Mouse (Mus musculus) left cerebral cortex, adult 8-10 months (tissue): ENCODE measurements around the gene Ddx52. TPM values are rescaled to one million over a fixed set of nuclear protein-coding genes. Genes with fewer than 3 reads are reported as not detected.
A peak's percentile ranks its signal among the peaks of the same experiment; 100 is the strongest.

Experiments used
- DNase-seq, 2 experiments: peaks; one replicate each; pipeline ENCODE4 v3.0.0; 2022; ENCODE audit warnings: low spot score in 2 of 2
- total RNA-seq, 4 experiments: library from RNA; stranded (reverse); gene quantifications; 2 replicates each; pipeline ENCODE4 v1.2.4; 2022

The Ddx52 gene
- total RNA-seq, 4 experiments from 2014 or later = 13.7 to 19.2 (median 15.6) TPM

DNA sequence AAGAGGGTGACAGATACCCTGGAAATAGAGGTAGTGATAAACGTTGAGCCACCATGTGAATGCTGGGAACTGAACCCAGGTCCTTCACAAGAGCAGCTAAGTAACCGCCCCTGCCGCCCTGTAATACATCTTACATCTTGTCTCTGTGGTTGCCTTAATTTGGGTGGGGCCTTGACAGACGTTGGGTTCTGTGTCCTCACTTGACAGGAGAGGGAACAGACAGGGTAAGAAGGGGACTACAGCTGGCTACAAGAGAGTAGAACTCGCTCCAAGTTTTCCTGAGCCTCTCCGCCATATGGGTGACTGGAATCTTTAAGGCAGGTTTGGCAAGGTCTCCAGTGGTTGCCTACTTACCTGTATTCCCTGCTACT is 26.3 kb downstream of the Ddx52 start:
- no peak for DNase-seq

DNA sequence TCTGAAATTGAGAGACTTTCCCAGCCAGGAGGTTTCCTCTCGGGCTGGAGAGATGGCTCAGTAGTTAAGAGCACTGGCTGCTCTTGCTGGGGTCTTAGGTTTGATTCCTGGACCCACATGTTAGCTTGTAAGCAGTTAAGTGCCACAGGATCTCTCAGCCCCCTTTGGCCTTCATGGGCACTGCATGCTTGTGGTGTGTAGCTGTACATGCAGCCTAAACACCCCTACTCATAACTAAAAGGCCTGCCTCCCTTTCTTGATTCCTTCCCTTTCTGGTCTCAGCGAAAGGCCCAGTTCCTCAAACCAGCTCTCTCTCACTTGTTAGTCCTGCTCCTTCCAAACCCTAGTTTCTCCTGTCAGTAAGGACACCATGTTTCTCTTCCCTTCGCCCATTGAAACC is 27.2 kb downstream of the Ddx52 start:
- DNase-seq = no peak

DNA sequence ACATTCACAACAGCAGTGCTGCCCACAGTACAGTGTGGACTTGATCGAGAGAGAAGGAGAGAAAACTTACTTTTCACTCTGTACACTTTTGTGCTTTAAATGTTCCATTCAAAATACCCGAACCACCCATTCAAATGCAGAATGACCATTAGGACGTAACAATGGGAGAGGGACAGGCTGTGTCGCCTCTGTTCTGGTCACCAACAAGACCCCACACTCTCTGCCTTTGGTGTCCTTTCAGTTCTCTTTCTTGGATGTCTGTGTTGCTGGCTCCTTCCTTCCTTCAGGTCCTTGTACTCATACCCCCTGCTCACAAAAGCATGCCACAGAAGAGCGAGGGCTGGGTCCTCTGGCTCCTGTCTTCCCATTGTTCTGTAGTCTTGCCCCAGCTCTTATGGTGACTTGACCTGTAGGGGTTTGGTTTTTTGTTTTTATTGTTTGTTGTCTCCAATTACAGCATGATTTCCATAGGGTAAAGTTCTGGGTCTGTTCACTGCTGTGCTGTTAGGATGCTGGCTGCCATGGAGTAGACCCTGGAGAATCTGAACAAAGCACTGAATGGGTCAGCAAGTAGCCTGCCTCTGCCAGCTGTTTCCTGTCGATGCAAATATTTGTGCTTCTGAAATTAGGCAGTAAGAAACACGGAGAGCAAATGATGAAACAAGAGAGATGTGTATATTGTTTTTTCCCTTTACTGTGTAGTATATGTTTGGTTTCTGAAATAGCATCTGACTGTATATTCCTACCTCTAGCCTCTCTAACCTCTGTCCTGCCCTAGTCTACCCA is 32.9 kb downstream of the Ddx52 start:
- DNase-seq = no peak

DNA sequence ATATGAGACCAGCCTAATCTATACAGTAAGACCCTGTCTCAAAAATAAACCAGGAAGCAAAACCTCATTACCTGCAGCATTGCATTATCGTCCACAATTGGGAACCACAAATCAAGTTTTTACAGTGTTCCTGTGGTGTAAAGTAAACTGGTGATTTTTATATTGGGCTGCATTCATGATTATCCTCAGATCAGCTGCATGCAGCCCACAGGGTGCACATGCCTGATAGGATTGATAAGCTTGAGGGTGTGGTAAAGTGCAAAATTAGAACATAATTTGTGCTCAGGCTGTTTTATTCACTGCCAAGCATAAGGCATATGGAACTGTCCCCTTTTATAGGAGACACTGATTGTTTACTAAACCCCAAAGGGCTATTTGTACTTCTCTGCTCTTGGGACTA is 33.6 kb downstream of the Ddx52 start:
- DNase-seq = no peak

DNA sequence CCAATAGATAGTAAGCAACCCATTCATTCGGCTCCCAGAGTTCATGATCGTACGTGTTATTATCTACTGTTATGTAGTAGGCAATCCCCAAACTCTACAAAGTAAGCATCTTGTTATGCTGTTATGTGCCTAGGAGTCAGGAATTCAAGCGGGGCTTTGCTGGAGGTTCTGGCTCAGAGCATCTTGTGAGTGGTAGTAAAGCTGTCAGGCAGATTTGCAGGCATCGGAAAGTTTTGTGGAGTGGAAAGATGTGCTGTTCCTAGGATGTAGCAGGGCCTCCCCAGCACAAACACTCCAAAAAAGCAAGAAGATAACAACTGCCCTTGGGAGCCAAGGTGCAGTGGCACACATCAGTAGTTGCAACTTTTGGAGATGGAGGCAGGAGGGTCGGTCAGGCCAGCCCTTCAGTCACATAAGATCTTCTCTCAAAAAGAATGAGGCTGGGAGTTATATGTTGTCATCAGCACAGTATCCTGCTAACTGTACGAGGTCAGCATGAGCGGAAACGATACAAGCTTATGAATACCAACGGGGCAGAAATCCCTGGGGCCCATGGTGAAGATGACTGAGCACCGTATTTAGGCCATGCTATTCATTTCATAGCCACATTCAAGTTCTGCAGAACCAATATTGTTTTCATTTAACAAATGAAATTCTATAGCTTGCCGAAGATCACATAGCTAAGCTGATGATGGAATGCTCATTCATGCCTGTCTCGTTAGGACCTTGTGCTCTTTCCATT is 34.5 kb downstream of the Ddx52 start:
- DNase-seq = no peak

DNA sequence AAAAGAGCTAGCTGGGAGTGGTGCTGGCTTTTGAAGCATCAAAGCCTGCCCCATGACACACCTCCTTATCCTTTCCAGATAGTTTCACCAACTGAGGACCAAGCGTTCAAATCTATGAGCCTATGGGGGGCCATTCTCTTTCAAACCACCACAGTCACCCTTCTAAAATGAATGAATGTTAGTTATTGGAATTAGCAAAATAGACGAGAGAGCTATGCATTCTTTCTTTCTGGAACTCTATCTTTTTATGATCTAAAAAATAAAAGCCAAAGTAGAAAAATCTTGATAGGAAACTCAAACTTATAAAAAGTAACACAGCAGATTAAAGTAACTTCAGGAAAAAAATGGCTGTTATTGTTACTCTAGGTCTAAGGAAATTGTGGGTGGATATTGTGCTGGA is 35.9 kb downstream of the Ddx52 start:
- no peak for DNase-seq

DNA sequence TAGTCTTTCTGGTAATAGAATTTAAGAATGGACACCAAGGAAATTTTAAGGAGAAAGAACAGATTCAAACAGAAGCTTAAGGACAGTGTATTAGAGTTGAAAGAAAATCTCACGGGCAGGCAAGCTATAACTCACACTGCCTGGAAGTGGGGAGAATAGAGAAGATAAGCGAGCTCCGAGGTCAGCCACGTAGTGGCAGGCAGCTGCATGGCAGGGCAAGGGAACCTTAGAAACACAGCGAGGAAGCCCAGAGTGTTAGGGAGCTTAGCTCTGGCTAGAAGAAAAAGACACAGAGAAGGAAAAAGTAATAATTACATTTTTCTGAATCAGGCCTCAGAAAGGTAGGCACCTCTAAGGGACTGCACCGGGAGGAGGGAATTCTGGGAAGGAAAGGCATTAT is 38.1 kb downstream of the Ddx52 start:
- DNase-seq = no peak

DNA sequence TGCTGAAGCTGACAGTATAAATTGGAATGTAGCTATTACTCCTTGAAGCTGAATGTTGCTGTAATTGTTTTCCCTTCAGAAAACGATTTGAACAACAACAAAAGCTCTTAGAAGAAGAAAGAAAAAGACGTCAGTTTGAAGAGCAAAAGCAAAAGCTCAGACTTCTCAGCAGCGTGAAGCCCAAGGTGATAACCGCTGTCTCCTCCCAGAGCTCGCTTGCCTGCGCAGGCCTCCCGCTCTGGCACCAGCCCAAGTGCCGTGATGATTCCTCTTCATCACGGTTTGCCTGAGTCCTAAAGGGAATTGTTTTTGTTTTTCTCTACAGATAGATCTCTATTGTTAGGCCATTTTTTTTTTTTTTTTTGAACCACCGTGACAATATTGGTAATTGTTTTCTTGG is 39.5 kb downstream of the Ddx52 start:
- no peak for DNase-seq

DNA sequence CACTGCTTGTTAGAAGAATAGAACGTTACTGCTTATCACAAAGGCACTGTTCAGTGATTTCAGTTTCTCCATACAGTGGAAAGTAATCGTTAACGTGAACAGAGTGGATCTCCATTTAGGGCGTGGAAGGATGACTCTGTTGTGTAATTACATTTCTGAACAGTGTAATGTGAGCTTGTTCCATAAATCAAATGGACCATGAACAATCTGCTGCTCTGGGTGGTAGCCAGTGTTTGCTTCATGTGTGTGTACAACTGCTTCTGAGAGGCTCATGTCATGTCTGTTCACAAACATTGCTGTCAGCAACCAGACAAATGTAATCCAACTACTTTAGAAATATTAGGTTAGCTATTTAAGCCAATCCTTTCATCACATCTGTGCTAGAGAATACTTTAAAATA is 49.8 kb downstream of the Ddx52 start:
- no peak for DNase-seq

DNA sequence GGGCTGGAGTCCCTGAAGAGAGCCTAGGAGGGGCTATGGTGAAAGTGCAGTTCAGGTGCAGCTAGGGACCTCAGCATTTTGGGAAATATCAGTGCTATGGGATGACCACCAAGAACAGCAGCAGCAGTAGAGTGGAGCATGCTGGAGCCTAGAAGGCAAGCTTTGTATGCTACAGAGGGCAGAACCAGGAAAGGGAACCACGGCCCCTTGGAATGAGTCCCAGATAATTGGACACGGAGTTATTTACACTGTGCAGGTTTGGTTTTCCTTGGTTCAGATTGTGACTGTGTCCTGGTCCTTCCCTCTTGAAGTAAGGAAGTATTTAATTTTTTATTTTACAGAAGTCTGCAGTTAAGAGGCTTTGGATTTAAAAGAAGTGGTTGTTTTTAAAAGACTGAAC is 51.6 kb downstream of the Ddx52 start:
- no peak for DNase-seq

DNA sequence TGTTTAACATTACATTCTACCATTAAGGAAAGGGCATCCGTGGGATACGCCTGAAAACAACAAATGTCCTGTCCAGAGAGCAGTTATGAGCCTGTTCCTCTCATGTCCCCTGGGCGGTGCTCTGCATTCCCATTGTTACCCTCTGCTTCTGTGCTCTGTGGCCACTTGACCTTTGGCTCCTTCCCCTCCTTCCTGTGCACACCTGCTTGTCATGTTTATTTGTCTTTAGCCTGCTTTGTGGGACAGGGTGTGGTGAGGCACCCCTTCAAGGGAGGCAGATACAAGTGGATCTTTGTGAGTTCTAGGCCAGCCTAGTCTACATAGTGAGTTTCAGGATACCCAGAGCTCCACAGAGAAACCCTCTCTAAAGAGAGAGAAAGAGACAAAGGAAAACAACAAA is 52.6 kb downstream of the Ddx52 start:
- no peak for DNase-seq

DNA sequence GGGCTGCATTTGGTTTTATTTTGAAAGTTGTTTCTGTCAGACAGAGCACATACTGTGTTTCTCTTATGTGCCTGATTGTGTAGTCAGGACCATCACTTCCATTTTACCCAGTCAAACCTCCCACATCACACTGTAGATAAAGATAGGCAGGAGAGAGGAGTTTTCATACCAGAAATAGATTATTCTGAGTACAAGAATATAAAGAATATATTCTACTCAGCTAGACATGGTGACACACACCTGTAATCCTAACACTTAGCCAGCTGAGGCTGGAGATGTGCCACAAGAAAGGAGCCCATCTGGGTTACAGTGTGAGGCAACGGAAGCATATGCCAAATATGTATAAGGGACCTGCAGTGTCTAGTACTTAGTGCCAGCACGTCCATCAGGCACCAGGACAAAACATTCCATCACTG is 53.7 kb downstream of the Ddx52 start:
- peak in 1 of 2 experiments; percentile 75 for DNase-seq

DNA sequence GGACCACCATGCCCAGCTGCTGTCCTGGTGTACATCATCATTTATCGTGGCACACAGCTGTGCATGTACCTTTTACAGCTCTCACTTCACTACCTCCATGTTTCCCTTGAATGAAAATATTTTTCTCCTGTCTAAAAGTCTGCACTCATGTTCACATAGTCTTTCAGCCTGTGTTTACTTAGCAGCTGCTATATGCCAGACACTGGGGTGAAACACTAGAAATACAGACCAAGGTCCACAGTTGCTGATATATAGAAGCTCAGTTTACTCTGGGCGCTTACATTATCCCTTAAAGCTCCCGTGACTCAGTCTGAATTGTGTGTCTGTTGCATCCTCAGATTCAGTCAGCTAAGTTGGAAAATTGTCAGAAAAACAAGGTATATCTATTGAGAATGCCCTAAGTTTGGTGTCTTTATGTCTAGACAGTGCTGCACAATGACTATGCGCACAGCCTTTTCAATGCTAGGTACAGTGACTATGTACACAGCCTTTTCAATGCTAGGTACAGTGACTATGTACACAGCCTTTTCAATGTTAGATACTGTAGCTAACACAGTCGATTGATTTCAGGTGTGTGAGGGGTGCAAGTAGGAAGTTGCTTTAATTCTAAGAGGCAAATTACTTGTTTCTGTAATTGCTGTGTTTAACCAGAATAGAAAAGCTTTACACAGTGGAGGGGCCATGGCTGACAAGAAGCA is 55.5 kb downstream of the Ddx52 start:
- DNase-seq = no peak

DNA sequence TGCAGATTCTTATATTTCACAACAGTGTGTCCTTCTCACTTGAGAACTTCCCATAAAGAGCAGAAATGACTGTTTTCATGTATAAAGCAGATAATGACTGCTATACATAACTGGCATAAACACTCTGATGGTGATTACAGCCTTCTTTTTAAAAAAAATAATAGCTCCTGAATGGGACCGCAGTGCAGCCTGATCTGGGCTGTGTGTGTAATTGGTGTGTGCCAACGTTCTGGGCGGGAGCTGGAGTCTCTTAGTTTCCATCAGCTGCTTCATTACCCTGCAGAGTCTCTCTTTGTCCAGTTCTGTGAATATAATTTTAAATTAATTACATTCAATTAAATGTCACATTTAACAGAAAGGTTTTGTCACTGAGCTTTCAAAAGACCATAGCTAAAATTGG is 57.1 kb downstream of the Ddx52 start:
- DNase-seq = no peak

DNA sequence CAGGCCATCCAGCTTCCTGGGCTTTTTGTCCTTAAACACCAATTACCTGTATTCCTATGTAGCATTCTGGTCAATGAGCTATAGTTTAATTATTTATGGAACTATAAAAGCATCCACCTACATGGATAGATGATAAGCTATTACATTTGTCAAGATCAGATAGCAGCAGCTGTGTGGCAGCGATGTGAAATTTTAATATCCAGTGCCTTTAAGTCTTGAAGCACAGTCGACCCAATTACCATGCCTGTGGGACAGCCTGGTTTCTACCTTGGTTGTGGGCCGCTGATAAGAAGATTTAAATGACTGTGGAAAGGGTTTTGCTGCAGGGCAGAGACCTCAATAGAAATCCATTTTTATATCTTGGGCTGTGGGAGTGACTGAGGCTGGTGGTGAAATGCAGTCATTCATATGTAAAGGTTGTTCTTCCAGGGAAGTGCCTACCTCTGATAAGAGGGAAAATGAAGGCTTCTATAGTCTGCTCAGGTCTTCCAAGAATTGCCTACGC is 57.6 kb downstream of the Ddx52 start:
- DNase-seq = no peak

DNA sequence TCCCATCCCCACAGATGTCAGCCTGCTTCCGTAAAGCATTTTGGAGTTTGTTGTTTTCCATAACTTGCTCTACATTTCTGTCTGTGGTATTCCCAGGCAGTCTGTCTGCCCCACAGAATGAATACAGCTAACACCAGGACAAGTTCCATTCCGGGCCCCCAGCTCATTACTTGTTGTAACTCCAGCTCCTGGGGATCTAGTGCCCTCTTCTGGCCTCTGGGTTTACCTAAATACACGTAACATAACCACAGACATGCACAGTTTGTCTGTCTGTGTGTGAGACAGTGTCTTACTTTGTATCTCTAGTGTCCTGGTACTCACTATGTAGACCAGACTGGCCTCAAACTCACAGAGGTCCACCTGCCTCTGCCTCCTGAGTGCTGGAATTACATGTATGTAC is 59.4 kb downstream of the Ddx52 start:
- no peak for DNase-seq

DNA sequence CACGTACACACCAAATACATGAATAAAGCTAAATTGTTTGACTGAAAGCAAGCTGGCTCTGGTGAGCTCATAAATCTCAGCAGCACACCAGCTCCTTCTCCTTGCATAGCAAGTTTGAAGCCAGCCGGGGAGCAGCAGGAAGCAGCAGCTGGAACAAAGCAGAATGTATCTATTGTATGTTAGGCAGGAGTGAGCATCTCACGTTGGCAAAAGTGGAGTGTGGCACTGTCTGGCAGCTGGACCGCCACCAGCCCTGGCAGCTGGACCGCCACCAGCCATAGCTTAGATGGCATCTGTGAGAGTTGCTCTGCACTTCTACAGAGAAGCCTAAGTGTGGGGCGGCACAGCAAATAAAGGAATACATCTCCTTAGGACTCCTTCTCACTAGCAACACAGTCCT is 62.1 kb downstream of the Ddx52 start:
- peak in 1 of 2 experiments; percentile 45 for DNase-seq

DNA sequence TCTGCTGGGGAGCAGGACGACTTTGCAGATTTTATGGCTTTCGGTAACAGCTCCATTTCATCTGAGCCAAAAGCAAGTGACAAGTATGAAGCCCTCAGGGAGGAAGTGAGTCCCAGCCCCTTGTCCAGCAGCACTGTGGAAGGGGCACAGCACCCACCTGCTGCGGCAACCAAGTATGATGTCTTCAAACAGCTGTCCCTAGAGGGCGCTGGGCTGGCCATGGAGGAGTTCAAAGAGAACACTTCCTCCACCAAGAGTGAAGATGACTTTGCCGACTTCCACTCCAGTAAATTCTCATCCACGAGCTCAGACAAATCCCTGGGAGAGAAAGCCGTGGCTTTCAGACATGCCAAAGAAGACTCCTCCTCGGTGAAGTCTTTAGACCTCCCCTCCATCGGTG is 67.1 kb downstream of the Ddx52 start:
- no peak for DNase-seq

DNA sequence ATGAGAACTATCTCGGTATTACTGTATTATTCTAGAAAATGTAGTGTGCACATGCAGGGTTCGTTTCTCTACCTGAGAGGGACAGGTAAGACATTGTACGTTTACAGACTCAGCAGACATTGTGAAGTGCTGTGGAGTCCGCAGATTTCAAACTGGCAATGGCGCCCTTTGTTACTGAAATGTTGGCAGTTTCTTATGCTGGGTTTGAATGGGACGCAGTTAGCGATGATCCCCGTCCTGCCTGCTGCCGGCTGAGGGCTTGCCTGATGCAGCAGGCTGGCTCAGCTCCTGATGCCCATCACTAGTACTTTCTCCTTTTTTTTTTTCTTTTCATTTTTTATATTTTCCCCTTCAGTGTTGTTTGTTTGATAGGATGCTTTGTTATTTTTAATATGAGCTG is 68.5 kb downstream of the Ddx52 start:
- DNase-seq = no peak

DNA sequence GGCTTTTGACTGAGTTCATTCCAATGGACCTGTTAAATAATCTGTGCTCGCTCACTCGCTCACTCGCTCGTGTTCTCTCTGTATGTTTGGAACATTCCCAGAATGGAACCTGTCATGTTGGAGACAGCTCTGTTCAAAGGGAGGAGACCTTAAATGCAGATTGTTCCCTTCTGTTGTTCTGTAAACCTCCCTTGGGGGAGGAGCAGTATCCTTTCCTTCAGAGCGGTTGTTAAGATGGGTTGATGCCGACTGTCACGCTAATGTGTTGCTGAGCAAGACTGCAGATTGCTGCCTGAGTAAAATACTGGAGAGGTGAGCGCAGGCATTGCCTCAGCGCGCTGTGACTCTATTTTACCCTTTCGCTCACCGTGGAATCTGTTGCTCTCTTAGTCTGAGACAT is 69.2 kb downstream of the Ddx52 start:
- no peak for DNase-seq

DNA sequence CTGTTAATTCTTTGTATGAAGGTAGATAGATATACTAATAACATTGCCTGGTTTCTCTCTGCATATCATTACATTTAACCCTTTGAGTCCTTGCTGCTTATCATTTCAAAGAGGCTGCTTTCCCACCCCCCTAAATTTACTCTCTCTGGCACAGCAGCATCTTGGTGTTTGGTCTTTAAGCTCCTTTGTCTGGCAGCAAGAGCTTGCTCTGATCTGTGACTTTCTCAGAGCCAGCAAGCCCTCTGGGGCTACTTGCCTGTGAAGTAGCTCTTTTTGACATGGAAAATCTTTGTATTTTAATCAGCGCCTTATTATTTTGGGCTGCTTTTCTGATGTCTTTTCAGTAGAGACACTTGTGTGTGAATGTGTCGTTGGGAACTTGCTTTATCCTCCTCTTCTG is 69.7 kb downstream of the Ddx52 start:
- no peak for DNase-seq
